ENCODE assay signal across 24 mouse cellular contexts in the genomic region with DNA sequence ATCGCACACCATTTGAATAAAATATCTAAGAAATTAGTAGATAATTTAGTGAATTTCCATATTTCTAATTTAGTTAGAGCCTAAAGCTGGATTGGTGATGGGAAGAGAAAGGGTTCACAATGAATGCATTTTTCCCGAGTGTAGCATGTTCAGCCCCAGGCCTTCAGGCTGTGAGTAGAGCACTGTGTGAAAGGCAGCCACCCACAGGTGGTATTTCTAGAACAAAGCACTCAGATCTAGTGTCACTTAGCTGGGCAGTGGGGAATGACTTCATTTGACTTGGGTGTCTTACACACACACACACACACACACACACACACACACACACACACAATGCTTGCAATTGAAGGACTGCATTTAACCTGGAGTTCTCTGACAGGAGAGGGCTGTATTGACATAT.
A peak's percentile ranks its signal among the peaks of the same experiment; 100 is the strongest.
DNase-seq lines count a peak whose midpoint lies in the region; ATAC-seq and TF ChIP-seq lines count a peak whose summit lies in the region.
"Had no signal": no experiment of that assay in that cellular context is flagged by ENCODE, and none has a peak within 500 bp of the region (broad histone marks: within the 10 kb centered on the region; RNA-seq: fewer than 3 reads in every experiment).

No protein-coding gene starts in this region.

- peak; percentile 36; the same call in 1 of the 2 replicates for ATAC-seq in forebrain, embryonic 13.5 days
- ATAC-seq in forebrain, embryonic 15.5 days (replicated peaks) = no peak
- peak; percentile 57; the same call in 1 of the 2 replicates for ATAC-seq in hindbrain, embryonic 14.5 days (ENCODE audit: low FRiP score)
- ATAC-seq in hindbrain, embryonic 16.5 days = no peak
- peak; percentile 47; the same call in 1 of the 2 replicates for ATAC-seq in midbrain, postnatal 0 days (ENCODE audit: low FRiP score)
- ATAC-seq: activated CD4-positive, CD25-positive, alpha-beta regulatory T cell, adult 4 months had no signal

- no peaks in the 10 kb centered on the region for H3K4me1 ChIP-seq in forebrain, embryonic 13.5 days
- H3K4me1 ChIP-seq in forebrain, embryonic 15.5 days = peaks cover 7% of the 10 kb centered on the region; the same call in 1 of the 2 replicates
- H3K4me1 ChIP-seq in hindbrain, embryonic 14.5 days (replicated peaks; ENCODE audit: control insufficient read depth, insufficient read depth, low read length) = no peaks in the 10 kb centered on the region
- no peaks in the 10 kb centered on the region for H3K4me1 ChIP-seq in hindbrain, embryonic 16.5 days (ENCODE audit: control insufficient read depth, insufficient read depth, low read depth, low read length)
- H3K4me1 ChIP-seq in midbrain, postnatal 0 days (ENCODE audit: insufficient read depth, low read length) = no peaks in the 10 kb centered on the region
- H3K4me1 ChIP-seq: embryonic facial prominence, embryonic 12.5 days; embryonic facial prominence, embryonic 15.5 days; heart, embryonic 10.5 days; heart, embryonic 13.5 days had no signal

- WGBS in forebrain, embryonic 13.5 days = 58% methylated on average over 2 of the region's 2 CpGs
- WGBS in forebrain, embryonic 15.5 days = 57% methylated on average over 2 of the region's 2 CpGs
- WGBS in hindbrain, embryonic 14.5 days = 64% methylated on average over 2 of the region's 2 CpGs
- WGBS in hindbrain, embryonic 16.5 days = 74% methylated on average over 2 of the region's 2 CpGs
- WGBS in midbrain, postnatal 0 days = 48% methylated on average over 2 of the region's 2 CpGs

- no peak overlapping the region for H3K27ac ChIP-seq in forebrain, embryonic 13.5 days
- H3K27ac ChIP-seq in forebrain, embryonic 15.5 days (replicated peaks) = no peak overlapping the region
- H3K27ac ChIP-seq in hindbrain, embryonic 14.5 days = no peak overlapping the region
- no peak overlapping the region for H3K27ac ChIP-seq in hindbrain, embryonic 16.5 days (ENCODE audit: low read depth, low read length)
- no peak overlapping the region for H3K27ac ChIP-seq in midbrain, postnatal 0 days (ENCODE audit: low read depth, low read length)
- H3K27ac ChIP-seq: embryonic facial prominence, embryonic 12.5 days; embryonic facial prominence, embryonic 15.5 days; heart, adult 2 months; heart, embryonic 10.5 days; heart, embryonic 13.5 days had no signal

- H3K4me3 ChIP-seq in forebrain, embryonic 13.5 days = no peak overlapping the region
- H3K4me3 ChIP-seq in forebrain, embryonic 15.5 days = no peak overlapping the region
- H3K4me3 ChIP-seq in hindbrain, embryonic 14.5 days (replicated peaks; ENCODE audit: low read length) = no peak overlapping the region
- no peak overlapping the region for H3K4me3 ChIP-seq in hindbrain, embryonic 16.5 days (ENCODE audit: low read length)
- no peak overlapping the region for H3K4me3 ChIP-seq in midbrain, postnatal 0 days (ENCODE audit: low read depth, low read length)
- H3K4me3 ChIP-seq: embryonic facial prominence, embryonic 12.5 days; embryonic facial prominence, embryonic 15.5 days; heart, adult 2 months; heart, embryonic 10.5 days; heart, embryonic 13.5 days had no signal

- H3K9ac ChIP-seq in forebrain, embryonic 13.5 days = no peak overlapping the region
- no peak overlapping the region for H3K9ac ChIP-seq in forebrain, embryonic 15.5 days (replicated peaks)
- H3K9ac ChIP-seq in hindbrain, embryonic 14.5 days = no peak overlapping the region
- H3K9ac ChIP-seq in hindbrain, embryonic 16.5 days (ENCODE audit: low read depth, low read length) = no peak overlapping the region
- no peak overlapping the region for H3K9ac ChIP-seq in midbrain, postnatal 0 days (replicated peaks; ENCODE audit: low read length, poor library complexity, severe bottlenecking)
- H3K9ac ChIP-seq: embryonic facial prominence, embryonic 12.5 days; embryonic facial prominence, embryonic 15.5 days; heart, embryonic 13.5 days had no signal

- H3K27me3 ChIP-seq in forebrain, embryonic 13.5 days = no peaks in the 10 kb centered on the region
- no peaks in the 10 kb centered on the region for H3K27me3 ChIP-seq in forebrain, embryonic 15.5 days
- no peaks in the 10 kb centered on the region for H3K27me3 ChIP-seq in hindbrain, embryonic 14.5 days (ENCODE audit: control insufficient read depth, insufficient read depth, low read length)
- H3K27me3 ChIP-seq in hindbrain, embryonic 16.5 days (replicated peaks; ENCODE audit: control insufficient read depth, insufficient read depth, low read length) = no peaks in the 10 kb centered on the region
- H3K27me3 ChIP-seq in midbrain, postnatal 0 days (ENCODE audit: insufficient read depth, low read length) = no peaks in the 10 kb centered on the region
- H3K27me3 ChIP-seq: embryonic facial prominence, embryonic 12.5 days; embryonic facial prominence, embryonic 15.5 days; heart, embryonic 13.5 days had no signal

- H3K9me3 ChIP-seq in forebrain, embryonic 13.5 days (replicated peaks) = no peaks in the 10 kb centered on the region
- no peaks in the 10 kb centered on the region for H3K9me3 ChIP-seq in forebrain, embryonic 15.5 days
- no peaks in the 10 kb centered on the region for H3K9me3 ChIP-seq in hindbrain, embryonic 14.5 days (ENCODE audit: control insufficient read depth, low read length)
- H3K9me3 ChIP-seq in hindbrain, embryonic 16.5 days (ENCODE audit: control insufficient read depth, low read length) = no peaks in the 10 kb centered on the region
- no peaks in the 10 kb centered on the region for H3K9me3 ChIP-seq in midbrain, postnatal 0 days (ENCODE audit: low read length)
- H3K9me3 ChIP-seq: embryonic facial prominence, embryonic 12.5 days; embryonic facial prominence, embryonic 15.5 days; heart, embryonic 10.5 days; heart, embryonic 13.5 days had no signal

- no peak for TF ChIP-seq CTCF in midbrain, postnatal 0 days (IDR thresholded peaks at IDR 0.05)

- H3K4me2 ChIP-seq in forebrain, embryonic 13.5 days = no peak overlapping the region
- H3K4me2 ChIP-seq in forebrain, embryonic 15.5 days (replicated peaks) = no peak overlapping the region
- H3K4me2 ChIP-seq in hindbrain, embryonic 14.5 days (replicated peaks) = no peak overlapping the region
- H3K4me2 ChIP-seq in hindbrain, embryonic 16.5 days (ENCODE audit: low read length) = no peak overlapping the region
- H3K4me2 ChIP-seq in midbrain, postnatal 0 days (ENCODE audit: low read depth, low read length, poor library complexity, severe bottlenecking) = no peak overlapping the region
- H3K4me2 ChIP-seq: embryonic facial prominence, embryonic 12.5 days; embryonic facial prominence, embryonic 15.5 days; heart, embryonic 13.5 days had no signal

- DNase-seq in hindbrain, embryonic 14.5 days (ENCODE audit: low spot score) = no peak
- peak; percentile 19 for DNase-seq in right cerebral cortex, adult 18-20 months
- DNase-seq in right cerebral cortex, postnatal 4 days = no peak
- DNase-seq in midbrain, postnatal 0 days (ENCODE audit: low spot score) = no peak
- no peak for DNase-seq in adrenal gland, adult 8-10 months
- DNase-seq: adrenal gland, postnatal 10 days; adrenal gland, postnatal 36 days; cerebellum, adult 11 months; cerebellum, adult 2 months; cerebellum, adult 9-11 months; cerebellum, postnatal 25 days; gastrocnemius, postnatal 10 days; gastrocnemius, postnatal 36 days; heart, adult 2 months; heart, postnatal 14 days; heart, postnatal 4 days had no signal

- no peaks in the 10 kb centered on the region for H3K36me3 ChIP-seq in forebrain, embryonic 13.5 days (ENCODE audit: poor library complexity, severe bottlenecking)
- no peaks in the 10 kb centered on the region for H3K36me3 ChIP-seq in forebrain, embryonic 15.5 days
- H3K36me3 ChIP-seq in hindbrain, embryonic 14.5 days (replicated peaks; ENCODE audit: control insufficient read depth, insufficient read depth) = no peaks in the 10 kb centered on the region
- H3K36me3 ChIP-seq in hindbrain, embryonic 16.5 days (ENCODE audit: control insufficient read depth, insufficient read depth, low read length) = no peaks in the 10 kb centered on the region
- no peaks in the 10 kb centered on the region for H3K36me3 ChIP-seq in midbrain, postnatal 0 days (ENCODE audit: insufficient read depth, low read length)
- H3K36me3 ChIP-seq: embryonic facial prominence, embryonic 12.5 days; embryonic facial prominence, embryonic 15.5 days; heart, embryonic 10.5 days; heart, embryonic 13.5 days had no signal

Comparison
In these comparisons a context has a peak if more than half of its experiments do, and no peak if none do; other contexts are left out.
1. ATAC-seq: peak in forebrain, embryonic 13.5 days (single experiment), hindbrain, embryonic 14.5 days (single experiment) and midbrain, postnatal 0 days (single experiment); none in forebrain, embryonic 15.5 days (single experiment) and hindbrain, embryonic 16.5 days (single experiment).